ENCODE assay signal across 8 mouse cellular contexts in the genomic region with DNA sequence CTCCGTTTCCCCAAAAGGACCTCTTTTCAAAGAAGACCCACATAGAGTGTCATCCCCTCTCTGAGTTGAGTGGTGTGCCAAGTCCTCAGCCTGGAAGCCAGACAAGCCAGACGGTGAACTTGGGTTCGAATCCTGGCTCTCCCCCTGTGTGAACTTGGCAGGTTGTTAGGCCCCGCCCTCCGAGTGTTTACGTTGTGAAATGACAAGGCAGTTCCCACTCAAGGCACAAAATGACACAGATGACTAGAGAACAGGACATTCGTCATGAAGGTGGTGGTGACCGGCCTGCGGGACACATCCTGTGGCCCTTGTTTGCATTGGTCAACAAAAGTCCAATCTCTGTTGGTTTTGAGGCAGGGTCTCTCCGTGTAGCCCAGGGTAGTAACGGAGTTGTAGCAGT. TPM values are rescaled to one million over a fixed set of nuclear protein-coding genes. Genes with fewer than 3 reads are reported as not detected.
DNase-seq lines count a peak whose midpoint lies in the region; ATAC-seq lines count a peak whose summit lies in the region.

No protein-coding gene starts in this region.

- no peaks in the 10 kb centered on the region for H3K9me3 ChIP-seq in midbrain, embryonic 11.5 days (ENCODE audit: control insufficient read depth, low read length)
- H3K9me3 ChIP-seq in midbrain, embryonic 13.5 days = no peaks in the 10 kb centered on the region
- no peaks in the 10 kb centered on the region for H3K9me3 ChIP-seq in forebrain, embryonic 13.5 days (replicated peaks)
- no peaks in the 10 kb centered on the region for H3K9me3 ChIP-seq in liver, embryonic 16.5 days (replicated peaks; ENCODE audit: control insufficient read depth, low read length)

- no peaks in the 10 kb centered on the region for H3K27me3 ChIP-seq in midbrain, embryonic 11.5 days (ENCODE audit: control insufficient read depth, insufficient read depth, low read length)
- no peaks in the 10 kb centered on the region for H3K27me3 ChIP-seq in midbrain, embryonic 13.5 days
- H3K27me3 ChIP-seq in forebrain, embryonic 13.5 days = no peaks in the 10 kb centered on the region
- no peaks in the 10 kb centered on the region for H3K27me3 ChIP-seq in liver, embryonic 16.5 days (ENCODE audit: control insufficient read depth, insufficient read depth, low read depth, low read length)

- no peak for DNase-seq in midbrain, embryonic 11.5 days (ENCODE audit: low spot score, missing footprints)
- DNase-seq in spleen, postnatal 10 days (ENCODE audit: low spot score in 2 of 2) = peak; percentile 73 to 82
- no peak for DNase-seq in gastrocnemius, adult 8-10 months (ENCODE audit: low spot score in 2 of 2)
- DNase-seq in kidney, postnatal 10 days = no peak

- no peak overlapping the region for H3K4me2 ChIP-seq in midbrain, embryonic 11.5 days
- H3K4me2 ChIP-seq in midbrain, embryonic 13.5 days (replicated peaks) = no peak overlapping the region
- no peak overlapping the region for H3K4me2 ChIP-seq in forebrain, embryonic 13.5 days
- peak overlapping the region; percentile 76 for H3K4me2 ChIP-seq in liver, embryonic 16.5 days (ENCODE audit: low read depth, low read length)

- H3K9ac ChIP-seq in midbrain, embryonic 11.5 days (ENCODE audit: low read length) = no peak overlapping the region
- no peak overlapping the region for H3K9ac ChIP-seq in midbrain, embryonic 13.5 days (replicated peaks)
- no peak overlapping the region for H3K9ac ChIP-seq in forebrain, embryonic 13.5 days
- peak overlapping the region; percentile 77 for H3K9ac ChIP-seq in liver, embryonic 16.5 days (ENCODE audit: low read depth, low read length)

- ATAC-seq in midbrain, embryonic 11.5 days (ENCODE audit: low FRiP score) = no peak
- ATAC-seq in midbrain, embryonic 13.5 days = no peak
- ATAC-seq in forebrain, embryonic 13.5 days = no peak
- no peak for ATAC-seq in liver, embryonic 16.5 days (ENCODE audit: low read depth)
- ATAC-seq in megakaryocyte-erythroid progenitor cell, adult 5-6 weeks (replicated peaks; ENCODE audit: low FRiP score, low TSS enrichment, poor library complexity, severe bottlenecking) = no peak

- no peak overlapping the region for H3K4me3 ChIP-seq in midbrain, embryonic 11.5 days (ENCODE audit: low read depth, low read length)
- no peak overlapping the region for H3K4me3 ChIP-seq in midbrain, embryonic 13.5 days (replicated peaks)
- H3K4me3 ChIP-seq in forebrain, embryonic 13.5 days = no peak overlapping the region
- peak overlapping the region; percentile 75 for H3K4me3 ChIP-seq in liver, embryonic 16.5 days (ENCODE audit: low read depth, low read length)

- 85% methylated on average over 11 of the region's 11 CpGs for WGBS in midbrain, embryonic 11.5 days
- WGBS in midbrain, embryonic 13.5 days = 87% methylated on average over 11 of the region's 11 CpGs
- 91% methylated on average over 11 of the region's 11 CpGs for WGBS in forebrain, embryonic 13.5 days
- WGBS in liver, embryonic 16.5 days (ENCODE audit: insufficient replicate concordance) = 65% methylated on average over 11 of the region's 11 CpGs

- peak overlapping the region; percentile 91 for H3K27ac ChIP-seq in midbrain, embryonic 11.5 days (ENCODE audit: low read depth, low read length)
- H3K27ac ChIP-seq in midbrain, embryonic 13.5 days = no peak overlapping the region
- H3K27ac ChIP-seq in forebrain, embryonic 13.5 days = peak overlapping the region; percentile 89; the same call in 1 of the 2 replicates
- H3K27ac ChIP-seq in liver, embryonic 16.5 days (ENCODE audit: low read length) = peak overlapping the region; percentile 98

- H3K4me1 ChIP-seq in midbrain, embryonic 11.5 days (ENCODE audit: control insufficient read depth, insufficient read depth, low read length) = peaks cover 61% of the 10 kb centered on the region
- peaks cover 67% of the 10 kb centered on the region for H3K4me1 ChIP-seq in midbrain, embryonic 13.5 days (replicated peaks)
- H3K4me1 ChIP-seq in forebrain, embryonic 13.5 days = peaks cover 82% of the 10 kb centered on the region
- peaks cover 73% of the 10 kb centered on the region for H3K4me1 ChIP-seq in liver, embryonic 16.5 days (ENCODE audit: control insufficient read depth, low read depth, low read length)

- H3K36me3 ChIP-seq in midbrain, embryonic 11.5 days (ENCODE audit: control insufficient read depth, insufficient read depth, low read length) = no peaks in the 10 kb centered on the region
- no peaks in the 10 kb centered on the region for H3K36me3 ChIP-seq in midbrain, embryonic 13.5 days
- no peaks in the 10 kb centered on the region for H3K36me3 ChIP-seq in forebrain, embryonic 13.5 days (ENCODE audit: poor library complexity, severe bottlenecking)
- H3K36me3 ChIP-seq in liver, embryonic 16.5 days (ENCODE audit: control insufficient read depth, insufficient read depth) = peaks cover 27% of the 10 kb centered on the region

RNA-seq across cellular contexts. Expression of gene Klf3, which starts 6.7 kb away (rescaled TPM):
- polyA plus RNA-seq in midbrain, embryonic 11.5 days (2014; fragmentation: Nextera tagmentation; extraction: Ambion mirVana) = 34.8 and 37.7 TPM in 2 replicates
- 19.2 and 26.0 TPM in 2 replicates for polyA plus RNA-seq in midbrain, embryonic 13.5 days (2015; fragmentation: Nextera tagmentation; extraction: Ambion mirVana)
- 24.0 and 25.1 TPM in 2 replicates for polyA plus RNA-seq in forebrain, embryonic 13.5 days (2015; fragmentation: Nextera tagmentation; extraction: Ambion mirVana)
- 77.7 and 88.9 TPM in 2 replicates for polyA plus RNA-seq in liver, embryonic 16.5 days (2015; fragmentation: Nextera tagmentation; extraction: Ambion mirVana)
- 10 to 100 TPM in 2 of 4 experiments, 1 to 10 TPM in 2; 6.7 to 16.3 (median 10.1) TPM for total RNA-seq in gastrocnemius, adult 8-10 months (2022)
- 101 and 120 TPM in 2 replicates for total RNA-seq in megakaryocyte-erythroid progenitor cell, adult 5-6 weeks (2014; fragmentation: Nextera tagmentation)
- total RNA-seq in megakaryocyte-erythroid progenitor cell, adult 5-6 weeks (2017) = 34.4 and 37.4 TPM in 2 replicates

Comparison
In these comparisons a context has a peak if more than half of its experiments do, and no peak if none do; other contexts are left out.
1. DNase-seq: peak in spleen, postnatal 10 days (2 of 2); none in midbrain, embryonic 11.5 days (single experiment), gastrocnemius, adult 8-10 months (0 of 2) and kidney, postnatal 10 days (single experiment).